Mouse (Mus musculus) common myeloid progenitor, adult 5-6 weeks (primary cell): ENCODE measurements at regions not wholly inside any gene's neighbourhood (a gene's known extent, or its start where the extent isn't known, plus 50 kb on each side); places are given as distances from the start of the nearest gene placed in this dataset.
A peak's percentile ranks its signal among the peaks of the same experiment; 100 is the strongest.

ENCODE experiments used
- ATAC-seq: replicated peaks from 2 replicates; pipeline ENCODE4 v1.8.0; 2016; ENCODE audit warnings: low read depth, mild to moderate bottlenecking, moderate TSS enrichment, inconsistent platforms; ENCODE audit not compliant: poor library complexity, severe bottlenecking

DNA sequence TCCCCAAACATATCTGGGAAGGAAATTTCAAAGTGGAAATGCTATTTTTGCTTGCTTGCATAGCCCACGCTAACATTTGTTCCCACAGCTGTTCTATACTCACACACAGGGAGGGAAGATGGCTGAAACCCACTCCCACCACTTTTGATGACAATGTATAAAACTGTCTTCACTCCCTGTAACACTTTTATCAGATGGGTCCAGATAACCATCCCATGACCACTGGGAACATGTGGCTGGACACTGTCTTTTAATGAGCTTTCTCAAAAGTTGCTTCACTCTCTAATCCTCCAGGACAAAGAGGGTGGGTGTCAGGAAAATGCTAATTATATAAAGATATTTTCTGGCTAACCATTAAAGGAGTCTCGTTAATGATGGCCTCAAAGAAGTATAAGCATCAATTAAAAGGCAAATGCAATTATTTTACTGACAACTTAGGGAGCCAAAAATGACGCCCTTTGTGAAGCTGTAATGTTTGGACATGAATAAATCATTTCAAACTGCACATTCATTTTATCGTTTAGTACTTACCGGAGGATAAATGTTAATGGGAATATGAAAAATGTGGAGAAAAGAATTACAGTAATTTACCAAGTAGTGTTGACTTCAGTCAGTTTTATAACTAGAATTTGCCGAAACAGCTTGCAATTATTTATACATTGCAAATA is 210.8 kb upstream of the Slc39a10 start:
- ATAC-seq, result no peak

DNA sequence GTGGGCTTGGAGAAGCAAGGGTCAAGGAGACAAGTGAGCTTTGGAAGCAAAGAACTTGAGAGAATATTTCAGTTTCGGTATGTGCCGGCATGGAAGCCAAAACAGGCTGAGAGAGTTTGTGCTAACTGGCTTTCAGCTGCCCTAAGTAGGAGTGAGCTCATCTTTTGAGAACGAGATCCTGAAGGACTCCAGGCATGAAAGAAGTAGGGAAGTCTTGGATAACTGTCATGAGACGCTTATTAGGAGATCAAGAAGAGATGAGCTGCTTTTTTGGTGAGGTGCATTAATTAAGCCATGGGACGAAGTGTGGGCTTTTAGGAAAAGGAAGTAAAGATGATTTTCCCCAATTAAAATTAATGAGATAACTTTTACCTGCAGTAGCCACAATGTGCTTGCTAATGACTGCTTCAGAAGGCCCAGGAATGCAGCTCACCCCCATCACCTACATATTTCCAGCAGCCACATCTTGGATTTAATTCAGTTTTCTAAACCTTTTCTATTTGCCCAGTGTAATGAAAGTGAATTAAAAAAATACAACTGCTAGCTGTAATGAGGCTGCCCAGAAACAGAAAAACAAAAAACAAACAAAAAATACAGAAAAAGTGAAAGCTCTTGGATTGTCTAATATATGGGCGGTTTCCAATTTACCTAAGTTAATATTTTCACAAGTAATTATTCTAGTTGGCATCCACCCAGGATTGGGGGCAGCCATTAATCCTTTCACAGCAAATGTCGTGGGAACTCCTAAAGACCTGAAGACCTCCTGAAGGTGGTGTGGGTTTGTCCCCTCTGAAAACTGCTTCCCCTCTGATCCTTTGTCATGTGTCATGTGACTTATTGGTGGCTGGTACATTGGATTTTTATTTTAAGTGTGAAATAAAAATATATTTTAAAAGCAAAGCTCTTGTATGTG is 204.7 kb upstream of the Slc39a10 start:
- ATAC-seq, result no peak

DNA sequence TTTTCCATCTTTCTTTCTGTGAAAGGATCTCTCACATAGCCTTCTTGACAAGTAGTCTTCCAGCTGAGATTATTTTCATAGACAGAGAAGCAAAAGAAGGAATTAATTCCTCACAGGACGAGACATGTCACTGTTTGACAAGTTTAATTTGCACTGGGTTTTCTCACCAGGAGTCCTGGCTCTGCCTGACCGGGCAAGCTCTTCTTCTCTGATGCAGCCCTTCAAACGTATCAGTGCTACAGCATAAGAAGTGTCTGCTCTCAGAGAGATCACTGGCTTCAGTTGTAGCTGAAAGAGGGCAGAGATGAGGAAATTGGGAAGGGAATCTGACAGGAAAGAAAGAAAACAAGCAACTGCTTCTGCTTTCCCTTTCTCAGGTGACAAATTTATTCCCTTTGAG is 201.8 kb upstream of the Slc39a10 start:
- no peak for ATAC-seq

DNA sequence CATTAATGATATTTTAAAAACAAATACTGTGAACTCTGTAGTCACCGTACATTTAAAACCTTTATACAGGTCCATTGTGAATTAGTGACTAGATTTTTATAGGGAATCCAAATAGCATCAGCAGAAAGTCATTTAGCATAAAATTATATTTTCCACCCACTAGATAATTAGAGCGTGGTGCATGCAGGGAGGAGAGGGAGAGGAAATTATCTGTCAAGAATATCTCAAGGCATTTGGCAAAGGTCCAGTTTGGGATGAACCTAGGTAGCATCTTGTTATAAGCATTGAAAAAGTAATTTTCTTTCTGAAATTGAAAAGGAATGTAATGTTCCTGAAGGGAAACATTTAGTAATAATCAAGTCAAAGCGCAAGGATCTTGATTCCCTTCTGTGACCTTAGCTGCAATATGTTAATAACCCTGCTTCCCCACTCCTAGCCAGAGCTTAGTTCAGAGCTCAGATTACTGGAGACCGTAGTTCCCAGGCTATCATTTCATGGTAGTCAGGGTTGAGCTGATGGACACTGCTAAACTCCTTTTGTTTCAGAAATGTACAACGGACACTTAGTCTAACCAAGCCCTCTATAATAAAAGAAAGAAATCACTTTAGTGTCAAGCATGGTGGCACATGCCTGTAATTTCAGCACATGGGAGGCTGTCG is 200.8 kb upstream of the Slc39a10 start:
- ATAC-seq, result no peak

DNA sequence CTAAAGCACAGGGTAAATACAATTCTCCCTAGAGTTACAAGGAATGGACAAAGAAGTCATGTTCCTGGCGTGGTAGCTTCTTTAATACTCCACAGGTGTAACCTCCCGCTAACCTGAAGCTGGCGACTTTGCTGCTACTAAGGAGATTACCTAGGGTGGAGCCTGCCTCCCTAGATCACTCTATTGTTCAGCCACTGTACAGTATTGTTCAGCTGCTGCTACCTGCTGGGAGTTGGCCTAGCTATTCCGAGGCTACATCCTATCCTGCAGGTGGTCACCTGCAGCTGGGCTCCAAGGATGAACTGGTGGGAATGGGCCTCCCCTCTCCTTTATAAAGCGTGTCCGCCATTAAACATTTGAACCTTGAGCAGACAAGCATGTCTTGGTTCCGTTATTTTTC is 183.8 kb upstream of the Slc39a10 start:
- ATAC-seq, result no peak

DNA sequence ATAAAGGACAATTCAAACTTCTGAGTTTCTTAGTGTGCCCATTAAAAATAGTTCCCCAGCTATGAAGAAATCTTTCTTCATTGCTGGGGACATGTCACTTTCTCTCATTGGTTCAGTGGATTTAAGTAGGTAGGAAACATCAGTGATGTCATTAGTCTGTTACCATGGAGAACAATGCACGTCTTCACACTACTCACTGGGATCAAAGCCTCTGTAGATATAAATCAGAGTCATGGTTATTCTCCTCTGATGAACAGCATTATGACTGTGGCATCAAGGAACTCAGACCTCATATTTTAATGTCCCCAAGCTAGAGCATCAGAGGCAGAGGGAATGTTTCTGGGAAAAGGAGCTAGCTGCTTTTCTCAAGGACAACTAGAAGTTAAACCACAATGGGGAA is 165.5 kb upstream of the Slc39a10 start:
- no peak for ATAC-seq

DNA sequence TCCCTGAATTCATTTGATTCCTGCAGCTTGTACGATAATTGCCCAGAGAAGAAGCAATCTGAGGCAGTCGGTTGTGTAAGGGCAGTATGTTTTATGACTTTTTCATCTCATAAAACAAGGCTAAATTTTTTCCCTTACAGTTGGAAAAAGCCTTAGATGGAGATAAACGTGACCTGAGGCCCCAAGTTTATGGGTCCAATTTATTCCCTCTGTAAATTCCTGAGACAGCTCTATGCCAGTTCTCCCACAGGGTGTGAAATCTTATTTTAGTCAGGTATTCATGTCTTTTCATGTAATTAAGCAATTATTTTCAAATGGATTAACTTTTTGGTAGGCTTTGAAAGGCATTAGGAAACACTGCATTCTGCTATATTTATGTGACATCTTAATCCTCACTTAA is 164.7 kb upstream of the Slc39a10 start:
- no peak for ATAC-seq

DNA sequence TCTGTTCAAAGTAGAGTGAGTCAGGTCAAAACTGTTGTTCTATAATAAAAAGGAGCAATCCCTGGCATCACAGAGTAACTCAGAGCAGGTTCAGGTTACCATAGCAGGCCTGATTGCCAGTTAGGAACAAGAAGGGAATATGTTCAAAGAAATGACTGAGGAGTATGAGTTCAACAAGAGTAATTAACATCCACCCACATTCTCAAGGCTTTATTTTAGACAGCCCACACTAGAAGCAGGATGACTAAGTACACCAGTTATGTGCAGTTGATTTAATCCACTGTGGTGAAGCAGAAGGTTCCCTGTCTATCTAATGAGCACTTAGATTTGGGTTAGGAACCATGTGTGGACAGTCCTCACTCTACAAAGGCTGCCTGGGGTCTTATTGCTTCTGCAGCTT is 158.5 kb upstream of the Slc39a10 start:
- no peak for ATAC-seq

DNA sequence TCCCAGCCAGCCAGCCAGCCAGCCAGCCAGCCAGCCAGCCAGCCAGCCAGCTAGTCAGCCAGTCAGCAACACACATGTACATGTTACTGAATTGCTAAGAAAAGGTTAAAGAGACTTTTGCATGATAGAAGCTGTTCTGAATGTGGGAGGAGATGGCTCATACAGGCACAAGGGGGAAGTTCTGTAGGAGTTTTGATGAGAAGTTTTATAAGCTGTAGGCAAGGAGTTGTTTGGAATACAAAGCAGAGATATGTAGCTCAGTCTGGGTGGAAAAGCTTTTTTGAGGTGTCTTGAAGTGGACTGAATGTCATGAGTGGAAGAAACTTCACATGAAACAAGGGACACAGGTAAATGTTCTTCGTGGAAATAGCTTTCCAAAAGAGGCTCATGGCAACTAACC is 157.8 kb upstream of the Slc39a10 start:
- no peak for ATAC-seq

DNA sequence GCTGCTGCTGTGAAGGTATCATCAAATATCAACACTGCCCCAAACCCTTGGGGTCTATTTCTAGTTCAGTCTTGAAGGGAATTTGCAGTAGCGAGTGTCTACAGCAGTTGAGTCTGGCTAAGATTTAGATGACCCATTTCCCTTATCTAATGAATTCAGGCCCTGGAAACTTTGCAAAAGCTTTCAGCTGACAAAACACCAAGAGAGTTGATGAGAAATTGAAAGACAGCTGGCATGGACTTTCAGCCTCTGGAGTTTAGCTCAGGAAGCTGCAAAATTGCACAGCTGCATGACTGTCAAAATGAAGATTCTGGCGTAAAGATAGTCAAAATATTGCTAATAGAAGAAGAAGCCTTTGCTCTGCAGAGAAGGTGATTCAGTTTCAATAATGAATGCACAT is 144.9 kb upstream of the Slc39a10 start:
- ATAC-seq, result no peak

DNA sequence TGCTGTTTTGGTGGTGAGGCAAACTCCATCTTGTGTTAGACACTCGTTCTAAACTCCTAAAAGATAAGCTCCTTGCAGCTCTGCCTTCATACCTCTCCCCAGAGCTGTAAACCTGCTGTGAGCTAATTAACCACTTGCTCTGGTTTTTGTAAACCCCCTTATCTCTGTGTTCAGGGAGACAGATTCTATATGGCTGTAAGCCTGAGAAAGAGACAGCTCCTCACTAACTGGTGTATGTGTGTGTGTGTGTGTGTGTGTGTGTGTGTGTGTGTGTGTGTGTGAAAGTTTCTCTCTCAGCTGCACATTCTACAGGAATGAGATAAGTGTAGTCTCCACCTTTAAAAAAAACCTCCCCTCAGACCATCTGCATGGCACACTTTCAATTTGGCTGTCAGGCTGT is 126.7 kb upstream of the Slc39a10 start:
- no peak for ATAC-seq

DNA sequence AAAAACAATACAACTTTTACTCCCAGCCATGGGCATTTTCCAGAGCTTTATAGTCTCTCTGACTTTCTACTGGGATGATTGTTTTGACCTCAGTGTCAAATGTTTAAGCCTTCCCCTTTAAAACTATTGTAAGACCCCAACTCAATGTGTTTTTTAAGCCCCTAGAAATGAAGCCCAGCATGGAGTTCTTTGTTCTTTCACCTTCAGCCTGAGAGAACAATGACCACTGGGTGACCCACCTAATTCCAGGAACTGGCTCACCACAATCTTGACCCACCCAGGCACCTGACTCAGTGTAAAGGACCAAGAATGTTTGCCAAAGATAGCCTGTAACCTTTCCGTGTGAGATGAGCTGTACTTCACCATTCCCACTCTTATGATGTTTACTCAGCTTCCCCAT is 121.9 kb upstream of the Slc39a10 start:
- no peak for ATAC-seq

DNA sequence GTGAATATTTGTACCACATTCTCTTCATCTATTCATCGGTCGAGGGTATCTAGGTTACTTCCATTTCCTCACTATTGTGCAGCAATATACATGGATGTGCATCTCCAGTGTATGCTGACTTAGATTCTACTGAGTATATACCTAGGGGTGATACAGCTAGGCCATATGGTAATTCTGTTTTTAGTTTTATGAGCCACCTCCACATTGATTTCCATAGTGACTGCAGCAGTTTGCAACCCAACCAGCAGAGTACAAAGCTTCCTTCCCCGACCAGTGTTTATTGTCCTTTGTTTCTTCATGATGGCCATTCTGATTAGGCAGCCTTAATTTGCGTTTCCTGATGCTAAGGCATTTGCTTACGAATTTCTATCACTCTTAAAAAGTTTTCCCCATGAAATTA is 111.1 kb upstream of the Slc39a10 start:
- no peak for ATAC-seq

DNA sequence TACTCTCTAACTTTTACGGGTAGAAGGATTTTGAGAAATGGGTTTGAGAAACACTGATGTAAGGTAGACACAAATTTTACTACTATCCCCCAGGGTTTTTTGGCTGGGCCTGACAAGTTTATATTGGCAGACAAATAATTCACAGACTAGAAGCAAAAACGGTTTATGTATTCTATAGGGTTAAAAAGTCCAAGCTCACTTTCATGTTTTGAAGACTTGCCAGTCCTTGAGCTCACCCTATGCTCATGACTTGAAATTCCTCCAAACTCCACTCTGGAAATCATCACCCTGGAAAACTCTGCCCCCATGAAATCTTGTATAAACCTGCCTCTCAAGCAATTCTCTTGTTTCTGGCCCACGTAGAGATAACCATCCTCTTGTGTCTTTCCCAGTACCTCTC is 106.7 kb upstream of the Slc39a10 start:
- ATAC-seq, result no peak

DNA sequence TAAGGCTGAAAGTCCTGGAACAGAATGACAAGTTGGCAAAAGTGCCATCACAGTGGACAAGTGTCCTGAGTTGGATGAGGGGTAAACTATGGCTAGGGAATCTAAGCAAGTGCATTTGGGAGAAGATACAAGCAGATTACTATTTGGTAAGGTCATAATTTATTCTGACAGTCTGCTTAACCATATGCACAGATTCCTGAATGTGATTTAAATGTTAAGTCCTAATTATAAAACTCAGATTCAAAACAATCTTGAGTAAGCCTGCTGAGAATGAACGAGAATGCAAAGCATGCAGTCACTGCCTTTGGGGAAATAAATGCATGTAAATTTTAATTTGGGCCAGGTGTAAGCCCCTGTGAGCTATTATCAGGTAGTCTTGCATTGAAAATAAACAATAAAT is 93.3 kb upstream of the Slc39a10 start:
- ATAC-seq, result no peak

DNA sequence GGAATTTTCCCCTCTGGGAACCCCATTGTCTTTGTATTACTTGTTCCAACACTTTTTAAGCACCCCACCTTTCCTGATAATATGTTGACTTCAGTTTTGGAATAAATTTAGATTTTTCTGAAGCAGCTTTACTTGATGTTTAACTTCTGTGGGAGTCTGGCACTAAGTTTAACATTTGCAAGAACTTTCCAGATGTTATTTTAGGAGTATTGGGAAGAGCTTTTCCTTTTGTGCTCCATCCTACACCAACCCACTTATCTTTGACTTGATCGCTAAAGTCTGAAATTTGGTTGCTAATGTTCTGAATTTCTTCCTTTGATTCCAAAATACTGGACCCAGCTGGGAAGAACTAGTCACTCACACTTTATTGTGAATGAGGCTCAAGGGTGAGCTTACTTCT is 90.4 kb upstream of the Slc39a10 start:
- no peak for ATAC-seq

DNA sequence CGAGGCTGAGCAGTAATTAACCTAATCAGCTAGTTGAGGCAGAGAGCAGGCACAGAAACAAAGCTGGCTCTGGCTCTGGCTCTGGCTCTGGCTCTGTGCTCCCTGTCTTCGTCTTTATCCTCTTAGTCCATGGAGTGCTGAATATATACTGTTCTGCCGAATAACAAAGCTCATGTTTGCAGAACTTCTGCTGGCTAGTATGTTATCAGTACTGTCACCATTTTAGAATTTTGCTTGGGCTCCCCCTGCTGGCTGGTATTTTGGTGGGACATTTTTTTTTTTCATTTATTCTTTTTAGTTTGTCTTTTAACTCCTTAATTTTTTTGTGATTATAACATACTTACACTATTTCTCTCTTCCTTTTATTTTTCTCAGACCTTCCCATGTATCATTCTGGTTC is 77.8 kb upstream of the Slc39a10 start:
- peak; percentile 87 for ATAC-seq

DNA sequence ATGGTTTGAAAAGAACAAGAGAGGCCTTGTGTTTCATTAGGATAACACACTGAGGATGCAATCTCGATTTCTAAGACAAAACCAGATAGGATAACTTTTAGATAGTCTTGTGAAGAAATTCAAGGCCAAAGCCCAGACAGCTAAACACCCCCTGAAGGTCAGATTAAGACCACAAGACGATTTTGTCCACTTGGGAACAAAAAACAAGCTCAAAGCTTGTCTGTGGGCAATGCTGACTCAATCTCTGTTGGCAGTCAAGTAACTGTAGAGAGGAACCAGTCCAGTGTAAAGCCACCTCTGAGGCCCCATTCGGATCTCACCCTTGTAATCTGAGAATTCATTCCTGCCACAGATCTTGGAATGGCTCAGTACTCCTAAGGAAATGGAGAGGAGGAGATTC is 75.7 kb upstream of the Slc39a10 start:
- ATAC-seq, result no peak

DNA sequence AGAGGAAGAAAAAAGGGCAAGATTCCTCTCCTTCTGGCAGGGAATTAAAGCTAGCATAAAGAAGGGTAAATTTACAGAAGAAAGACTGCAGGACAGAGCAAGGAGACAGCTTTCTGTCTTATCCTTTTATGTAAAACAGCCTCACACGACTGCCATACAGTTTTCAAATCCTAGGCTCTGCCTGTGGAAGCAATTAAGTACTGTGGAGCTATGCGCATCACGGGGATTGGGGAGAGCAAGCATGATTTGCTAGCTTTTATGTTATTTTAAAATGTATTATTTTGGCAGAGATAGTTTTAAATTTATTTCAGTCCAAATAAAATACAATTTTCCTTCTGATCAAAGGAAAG is 74.2 kb upstream of the Slc39a10 start:
- no peak for ATAC-seq

DNA sequence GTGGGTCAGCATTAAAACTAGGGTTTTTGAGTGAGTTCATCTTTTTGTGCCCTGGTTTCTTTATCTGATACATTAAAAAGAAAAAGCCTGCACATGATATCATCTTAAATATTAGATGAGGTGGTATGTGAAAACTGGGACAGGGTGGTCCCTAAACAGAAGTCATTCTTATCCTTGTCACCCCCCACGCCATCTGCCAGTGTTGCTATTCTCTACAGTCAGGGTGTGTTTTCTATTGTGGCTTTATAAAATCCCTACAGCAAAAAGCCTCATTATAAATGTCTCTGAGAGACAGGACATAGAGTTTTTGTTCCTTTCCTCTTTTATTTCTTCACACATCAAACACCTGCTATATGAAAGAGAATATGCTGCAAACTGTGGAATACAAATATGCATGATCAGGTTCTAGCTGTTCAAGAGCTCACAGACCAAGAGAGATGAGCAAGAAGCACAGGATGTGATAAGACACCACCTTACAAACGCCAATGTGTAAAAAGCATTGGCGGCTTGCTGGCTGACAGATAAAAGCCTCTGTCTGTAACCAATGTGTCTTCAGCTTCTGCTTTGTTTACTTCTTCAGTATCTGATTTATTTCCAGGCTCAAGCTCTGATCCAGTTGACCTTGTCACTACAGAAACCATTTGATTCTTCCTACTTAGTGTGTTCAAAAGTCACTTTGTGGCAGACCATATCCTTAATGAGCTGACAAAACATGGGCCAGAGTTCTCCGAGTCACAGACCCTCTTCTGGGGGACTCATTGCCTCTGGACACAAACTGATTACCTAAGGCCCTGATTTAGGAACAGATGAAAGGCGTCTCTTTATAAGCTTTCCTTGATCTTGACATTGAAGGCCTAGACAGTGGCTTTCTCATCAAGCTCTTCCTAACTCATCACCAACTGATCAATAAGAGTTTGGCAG is 73.6 kb upstream of the Slc39a10 start:
- ATAC-seq, result no peak
